Mouse (Mus musculus) right cerebral cortex, adult 18-20 months (tissue): ENCODE results near the gene Nhlrc3.
A peak's percentile ranks its signal among the peaks of the same experiment; 100 is the strongest.

Source experiments
- DNase-seq: peaks from one replicate; pipeline ENCODE4 v3.0.0; 2022; ENCODE audit warnings: mixed read lengths

Nhlrc3 gene

DNA sequence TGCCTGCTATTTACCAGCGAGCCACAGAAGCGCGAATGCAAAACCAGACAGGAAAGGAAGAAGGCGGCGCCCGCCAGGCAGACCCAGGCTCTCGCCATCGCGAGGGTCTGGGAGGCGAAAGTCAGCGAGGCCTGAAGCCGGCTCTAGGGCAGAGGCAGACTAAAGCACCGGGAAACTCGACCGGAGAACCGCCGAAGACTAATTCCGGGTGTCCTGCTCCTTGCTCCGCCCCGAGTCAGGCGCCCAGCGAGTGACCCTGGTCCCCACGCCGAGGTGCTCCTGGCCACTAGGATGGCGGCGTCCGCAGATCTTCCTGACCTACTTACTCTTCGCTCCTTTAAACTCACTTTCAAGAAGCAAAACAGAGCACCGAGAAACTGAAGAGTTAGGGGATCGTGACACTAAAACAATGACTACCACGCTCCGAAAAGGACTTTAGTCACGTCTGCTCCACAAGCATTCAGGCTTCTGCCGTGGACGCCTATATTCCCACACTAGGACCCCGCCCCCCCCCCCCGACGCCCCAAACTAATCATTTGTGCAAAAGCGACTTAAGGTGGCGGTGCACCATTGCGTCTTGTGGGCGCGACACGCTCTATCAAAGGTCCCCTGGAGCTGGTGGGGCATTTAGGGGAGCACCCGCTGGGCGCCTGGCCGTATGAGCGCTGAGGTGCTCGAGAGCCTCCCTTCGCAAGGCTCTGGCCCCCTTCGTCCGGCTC, at the start of gene Nhlrc3, which contains the start of gene Proser1:
Nhlrc3 (minus strand) TSS at position 287 of the 719 bp plus-strand sequence.
Proser1 (plus strand) TSS at position 621 of the 719 bp plus-strand sequence.
- DNase-seq: peak; percentile 95

DNA sequence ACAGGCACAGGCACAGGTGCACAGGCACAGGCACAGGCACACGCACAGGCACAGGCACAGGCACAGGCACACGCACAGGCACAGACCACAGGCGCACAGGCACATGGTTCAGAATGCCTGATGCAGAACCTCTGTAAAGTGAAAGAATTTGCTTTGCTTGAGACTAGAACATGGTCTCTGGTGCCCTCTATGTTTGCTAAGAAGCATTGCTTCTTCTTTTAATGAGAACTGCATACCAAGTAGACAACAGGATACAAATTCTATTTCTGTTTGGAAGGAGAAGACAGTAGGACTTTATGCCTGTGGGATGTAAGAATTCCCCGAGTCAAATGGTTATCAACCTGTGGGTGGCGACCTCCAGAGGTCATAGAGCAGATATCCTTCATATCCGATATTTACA, 39.3 kb upstream of the Nhlrc3 start:
- no peak for DNase-seq

DNA sequence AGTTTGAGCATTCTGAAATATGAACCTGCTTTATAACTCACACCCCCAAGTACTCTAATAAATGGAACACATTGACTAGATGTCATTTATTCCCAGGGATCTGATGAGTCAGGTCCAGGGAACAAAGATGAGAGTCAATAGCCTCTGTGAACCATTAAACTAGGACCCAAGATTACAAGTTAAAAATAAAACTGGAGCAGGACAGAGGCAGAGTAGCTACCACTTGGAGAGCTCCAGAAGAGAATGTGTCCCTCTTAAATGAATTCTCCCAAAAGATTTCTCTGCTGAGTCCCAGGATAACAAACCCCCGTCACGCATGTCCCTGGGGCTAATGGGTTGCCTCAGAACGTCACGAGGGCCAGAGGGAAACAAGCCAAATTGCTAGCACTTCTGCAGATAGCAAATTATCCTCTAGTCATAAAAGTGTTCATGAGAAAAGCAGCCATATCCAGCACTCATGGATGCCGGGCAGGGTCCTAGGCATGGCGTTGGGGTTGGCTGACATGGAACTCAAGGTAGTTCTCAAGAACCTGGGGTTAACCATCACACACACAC, 35.3 kb upstream of the Nhlrc3 start:
- no peak for DNase-seq

DNA sequence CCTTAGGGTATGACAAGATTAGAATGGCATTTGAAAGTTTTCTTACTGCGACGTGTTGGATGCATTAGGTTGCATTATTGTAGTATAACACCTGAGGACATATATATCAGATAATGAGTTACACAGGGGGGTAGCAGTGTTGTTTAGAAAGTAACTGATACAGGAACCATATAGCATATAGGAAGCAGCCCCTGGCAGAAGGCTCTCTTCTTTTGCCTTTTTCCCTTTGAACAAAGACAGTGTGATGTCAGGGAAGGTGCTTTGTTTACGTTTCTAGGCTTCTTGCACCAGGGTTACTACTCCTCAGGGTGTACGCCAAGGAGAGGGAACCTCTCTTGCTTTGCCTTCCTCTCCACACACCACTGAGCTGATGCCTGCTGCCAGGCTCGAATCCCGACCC, 25.2 kb upstream of the Nhlrc3 start, which contains the start of gene Stoml3:
Stoml3 (plus strand) TSS at position 301 of the 400 bp plus-strand sequence.
- no peak for DNase-seq

DNA sequence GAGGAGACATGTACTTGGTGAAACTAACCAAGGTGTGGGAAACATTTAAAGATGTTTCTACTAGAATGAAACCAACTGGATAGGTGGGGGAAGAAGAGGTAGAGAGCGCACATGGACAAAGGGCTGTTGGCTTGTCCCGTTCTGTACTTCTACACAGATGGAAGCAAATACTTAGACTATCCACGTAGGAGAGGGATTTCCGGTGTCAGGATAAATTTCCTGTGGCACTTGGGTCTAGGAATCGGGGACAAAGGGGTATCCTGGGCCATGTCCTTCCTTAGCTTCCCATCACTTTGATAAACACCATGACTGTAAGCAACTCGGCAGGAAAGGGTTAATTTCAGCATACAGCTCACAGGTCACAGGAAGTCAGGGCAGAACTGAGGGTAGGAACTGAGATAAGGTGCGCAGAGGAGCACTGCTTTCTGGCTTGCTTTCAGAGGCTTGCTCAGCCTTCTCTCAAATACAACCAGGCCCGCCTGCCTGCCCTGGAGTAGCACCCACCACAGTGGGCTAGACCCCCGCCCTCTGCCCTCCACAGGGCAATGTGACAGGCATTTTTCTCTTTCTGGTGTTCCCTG, 24.0 kb upstream of the Nhlrc3 start:
- no peak for DNase-seq

DNA sequence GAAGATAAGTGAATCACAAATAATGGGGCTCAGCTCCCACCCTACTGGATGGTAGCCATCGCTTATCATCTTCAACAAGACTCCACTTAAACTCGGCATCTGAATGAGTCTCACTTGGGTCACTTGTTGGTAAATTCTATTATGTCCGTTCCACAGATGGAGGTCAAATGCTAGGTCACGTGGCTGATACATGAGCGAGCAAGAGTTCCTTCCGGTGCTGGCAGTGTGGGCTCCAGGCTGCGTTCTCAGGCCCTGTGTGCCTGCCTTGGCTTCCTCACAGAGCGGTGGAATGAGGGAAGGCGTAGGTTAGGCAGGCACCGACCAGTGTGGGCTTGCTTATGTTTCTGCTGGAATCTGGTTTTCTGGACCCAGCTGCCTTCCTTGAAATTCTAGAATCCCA, 23.4 kb upstream of the Nhlrc3 start:
- DNase-seq: no peak

DNA sequence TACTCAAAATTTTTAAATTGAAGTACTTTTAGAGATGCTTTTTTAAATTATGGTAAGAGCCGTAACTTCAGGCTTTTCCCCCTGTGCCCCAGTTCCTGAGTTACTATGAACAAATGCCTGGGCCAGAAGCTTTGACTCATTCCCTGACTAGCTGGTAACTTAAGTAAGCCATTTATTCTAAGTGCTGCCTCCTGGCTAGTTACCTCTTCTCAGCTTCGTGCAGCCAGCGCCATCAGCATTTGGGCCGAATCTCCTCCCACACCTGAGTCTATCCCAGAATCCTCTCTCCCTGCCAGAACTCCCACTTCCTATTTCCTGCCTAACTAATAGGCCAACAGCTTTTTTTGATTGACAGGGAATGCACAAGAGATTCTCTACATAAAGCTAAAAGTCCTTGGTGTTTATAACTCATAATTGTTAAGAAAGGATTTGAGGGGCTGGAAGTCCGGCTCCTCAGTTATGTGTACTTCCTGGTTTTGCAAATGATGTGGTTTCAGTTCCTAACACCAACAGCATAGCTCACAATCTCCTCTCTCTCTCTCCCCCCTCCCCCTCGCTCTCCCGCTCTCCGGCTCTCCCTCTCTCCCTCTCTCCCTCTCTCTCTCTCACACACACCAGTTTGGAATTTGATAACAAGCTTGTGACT, 20.4 kb upstream of the Nhlrc3 start:
- DNase-seq: no peak

DNA sequence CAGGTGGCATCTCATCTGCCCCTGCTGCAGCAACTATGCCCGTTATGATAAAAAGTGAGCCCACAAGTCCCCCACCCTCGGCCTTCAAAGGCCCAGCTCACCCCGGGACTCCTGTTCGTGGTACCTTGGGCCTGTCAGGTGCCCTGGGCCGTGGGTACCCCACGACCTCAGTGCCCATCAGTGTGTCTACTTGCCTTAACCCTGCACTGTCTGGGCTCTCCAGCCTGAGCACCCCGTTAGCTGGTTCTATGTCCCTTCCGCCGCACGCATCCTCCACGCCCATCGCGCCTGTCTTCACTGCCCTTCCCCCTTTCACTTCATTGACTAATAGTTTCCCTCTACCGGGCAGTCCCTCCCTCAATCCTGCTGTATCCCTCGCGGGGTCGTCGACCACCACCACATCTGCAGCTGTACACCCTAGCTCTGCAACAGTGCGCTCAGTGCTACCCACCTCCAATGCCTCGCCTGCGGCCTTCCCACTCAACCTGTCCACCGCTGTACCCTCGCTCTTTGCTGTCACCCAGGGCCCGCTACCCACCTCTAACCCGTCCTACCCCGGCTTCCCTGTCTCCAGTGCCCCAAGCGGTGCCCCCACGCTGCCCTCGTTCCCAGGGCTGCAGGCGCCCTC, 15.4 kb upstream of the Nhlrc3 start:
- no peak for DNase-seq

DNA sequence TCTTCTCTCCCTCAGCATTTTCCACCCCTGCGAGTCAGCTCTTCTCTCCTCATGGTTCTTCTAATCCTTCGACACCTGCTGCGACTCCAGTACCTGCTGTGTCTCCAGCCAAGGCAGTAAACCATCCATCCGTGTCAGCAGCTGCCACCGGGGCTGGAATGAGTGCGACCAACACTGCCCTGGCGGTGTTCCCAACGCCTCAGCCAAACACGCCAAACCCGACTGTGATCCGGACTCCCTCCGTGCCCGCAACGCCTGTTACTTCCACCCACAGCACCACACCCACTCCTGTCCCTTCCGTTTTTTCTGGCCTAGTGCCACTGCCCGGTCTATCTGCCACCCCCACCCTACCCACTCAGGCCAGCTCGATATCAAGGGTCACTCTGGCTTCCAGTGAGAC, 14.3 kb upstream of the Nhlrc3 start:
- DNase-seq: no peak

DNA sequence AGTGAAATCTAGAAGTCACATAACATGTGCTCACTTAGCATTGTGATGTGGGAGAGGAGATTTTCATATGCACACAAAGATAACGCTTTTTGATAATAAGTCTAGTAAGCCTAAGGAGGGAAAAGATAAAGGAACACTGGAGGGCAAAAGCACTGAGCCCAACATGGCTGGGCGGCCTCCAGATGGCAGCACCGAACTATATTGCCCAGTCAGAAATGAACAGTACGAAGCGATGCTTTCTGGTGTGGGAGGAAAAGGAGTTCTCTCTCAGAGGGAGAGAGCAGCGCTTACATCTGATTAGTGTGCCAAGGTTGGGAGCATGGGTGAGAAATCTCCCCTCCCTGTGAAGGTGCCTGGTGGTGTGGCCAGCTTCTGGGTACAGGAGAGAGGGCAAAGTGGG, 12.8 kb upstream of the Nhlrc3 start:
- DNase-seq: no peak

DNA sequence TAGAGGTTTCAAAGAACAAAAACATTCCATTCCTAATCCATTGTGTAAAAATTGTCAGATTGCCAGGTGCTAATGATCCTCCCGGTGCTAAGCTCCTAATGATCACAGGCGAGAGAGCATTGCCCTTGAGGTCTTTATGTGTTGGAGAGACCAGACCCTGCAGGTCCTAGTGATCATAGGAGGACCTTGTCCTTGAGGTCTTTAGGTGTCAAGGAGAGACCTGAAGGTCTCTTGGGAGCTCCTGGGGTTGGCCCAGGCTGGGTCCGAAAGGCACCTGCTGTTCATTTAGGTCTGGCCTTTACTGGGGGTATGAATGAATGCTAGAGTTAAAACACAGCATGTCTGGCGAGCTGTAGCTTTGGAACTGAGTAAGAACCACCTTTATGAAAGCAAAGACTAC, 11.0 kb upstream of the Nhlrc3 start:
- no peak for DNase-seq

DNA sequence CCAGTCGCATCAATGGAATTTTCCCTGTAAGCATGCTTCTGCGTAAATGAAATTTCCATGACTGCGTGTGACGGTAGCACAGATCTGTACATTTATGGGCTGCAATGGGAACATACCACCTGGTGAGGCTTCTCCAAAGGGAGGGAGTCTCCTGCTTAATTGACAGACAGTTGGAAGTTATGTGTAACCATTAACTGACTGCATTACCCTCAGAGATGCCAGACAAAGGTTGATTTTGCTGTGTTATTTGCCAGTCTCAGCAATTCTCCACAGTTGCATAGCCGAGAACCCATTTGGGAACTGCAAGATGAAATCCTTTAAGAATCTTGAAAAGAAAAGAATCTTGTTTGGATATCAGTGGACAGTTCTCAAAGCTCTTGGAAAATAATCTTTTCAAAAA, 8.9 kb upstream of the Nhlrc3 start:
- no peak for DNase-seq

DNA sequence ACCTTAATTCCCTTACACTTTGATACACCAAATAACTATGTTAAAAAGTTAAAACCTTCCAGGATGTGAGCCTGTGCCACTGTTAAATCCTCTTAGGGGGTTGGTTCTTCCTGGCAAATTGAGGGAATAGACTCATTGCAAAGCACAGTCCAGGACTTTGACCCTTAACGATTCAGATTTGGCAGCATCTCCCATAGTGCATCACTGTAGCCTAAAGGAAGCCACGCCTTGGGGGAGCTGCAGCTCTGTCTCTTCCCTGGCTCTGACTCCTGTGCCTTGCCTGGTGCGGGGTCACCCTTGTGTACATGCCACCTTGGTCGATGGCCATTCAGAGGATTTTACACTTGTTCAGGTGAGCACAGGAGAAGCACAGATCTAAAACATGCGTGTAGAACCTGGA, 6.5 kb upstream of the Nhlrc3 start:
- DNase-seq: no peak

DNA sequence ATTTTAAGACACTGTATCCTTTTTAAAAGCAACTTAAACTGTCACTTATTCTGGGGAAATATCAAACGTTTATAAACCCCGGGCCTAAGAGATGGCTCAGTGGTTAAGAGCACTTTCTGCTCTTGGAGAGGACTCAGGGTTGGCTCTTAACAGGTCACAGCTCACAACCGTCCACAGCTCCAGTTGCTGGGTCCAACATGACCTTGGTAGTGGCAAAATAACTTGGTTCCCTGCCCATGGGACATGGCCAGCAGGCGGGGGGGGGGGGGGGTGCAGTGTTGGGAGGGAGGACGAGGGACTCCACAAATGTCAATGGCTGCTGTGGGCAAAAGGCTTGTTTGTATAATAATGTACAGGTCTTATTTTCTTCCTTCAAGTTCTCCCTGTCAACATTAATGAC, 4.2 kb upstream of the Nhlrc3 start:
- DNase-seq: no peak

DNA sequence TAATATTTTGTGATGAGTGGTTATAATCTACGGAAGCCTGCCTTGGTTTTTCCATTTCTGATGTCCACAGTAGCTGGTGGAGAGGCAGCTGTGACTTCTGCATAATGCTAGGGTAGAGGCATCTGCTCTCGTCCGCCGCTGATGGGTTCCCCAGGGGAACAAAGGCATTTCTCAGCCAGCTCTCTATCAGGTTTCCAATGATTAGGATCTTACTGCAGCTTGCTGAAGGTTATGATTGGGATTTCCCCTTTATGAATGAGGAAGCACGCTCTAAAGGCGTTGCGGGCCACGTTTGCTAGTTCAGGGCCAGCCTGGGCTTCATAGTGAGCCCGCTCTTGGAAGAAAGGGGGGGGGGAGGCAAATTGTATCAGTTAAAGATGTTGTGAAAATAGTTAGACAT, 3.3 kb upstream of the Nhlrc3 start:
- DNase-seq: no peak

DNA sequence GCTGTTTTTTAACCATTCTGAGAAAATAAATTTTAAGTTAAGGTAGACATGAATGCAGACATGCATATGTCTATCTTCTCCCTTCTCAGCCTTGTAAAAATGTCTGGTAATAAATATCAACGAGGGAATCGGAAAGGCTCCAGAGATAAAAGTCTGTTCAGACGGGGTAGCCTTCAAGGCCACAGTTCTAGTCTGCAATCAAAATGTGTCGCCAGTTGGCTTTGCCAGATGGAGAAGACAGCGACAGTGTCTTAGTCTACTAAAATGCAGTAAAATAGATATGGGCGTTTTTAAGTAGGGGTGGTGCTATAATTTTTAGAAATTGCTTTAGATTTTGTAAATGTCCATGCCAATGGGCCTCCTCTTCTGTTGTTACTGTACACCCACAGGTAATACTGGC, 2.2 kb upstream of the Nhlrc3 start:
- no peak for DNase-seq

DNA sequence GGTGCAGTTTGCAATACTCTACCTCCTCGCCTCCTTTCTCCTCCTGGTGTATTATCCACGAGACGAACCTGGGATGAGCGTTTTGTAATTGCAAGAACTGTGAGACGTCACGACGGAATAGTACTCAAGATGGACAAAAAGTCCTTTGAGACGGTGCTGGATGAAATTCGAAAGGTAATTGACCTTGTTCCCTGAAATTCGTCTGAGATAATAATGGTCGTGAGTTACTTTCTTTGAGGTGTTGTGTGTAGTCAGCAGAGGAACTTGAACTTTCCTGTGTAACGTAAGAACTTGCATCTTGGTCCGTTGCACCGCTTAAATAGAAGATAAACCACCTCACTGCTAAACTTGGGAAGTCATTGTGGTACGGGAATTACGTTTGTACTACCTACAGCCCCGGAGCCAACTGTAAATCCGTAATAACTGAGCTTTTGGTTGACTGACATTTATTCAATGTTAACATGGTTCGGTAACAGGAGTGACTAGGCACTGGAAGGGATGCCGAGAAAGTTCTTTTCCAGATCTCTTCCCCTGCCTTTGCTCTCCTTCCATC, 1.1 kb upstream of the Nhlrc3 start:
- no peak for DNase-seq

DNA sequence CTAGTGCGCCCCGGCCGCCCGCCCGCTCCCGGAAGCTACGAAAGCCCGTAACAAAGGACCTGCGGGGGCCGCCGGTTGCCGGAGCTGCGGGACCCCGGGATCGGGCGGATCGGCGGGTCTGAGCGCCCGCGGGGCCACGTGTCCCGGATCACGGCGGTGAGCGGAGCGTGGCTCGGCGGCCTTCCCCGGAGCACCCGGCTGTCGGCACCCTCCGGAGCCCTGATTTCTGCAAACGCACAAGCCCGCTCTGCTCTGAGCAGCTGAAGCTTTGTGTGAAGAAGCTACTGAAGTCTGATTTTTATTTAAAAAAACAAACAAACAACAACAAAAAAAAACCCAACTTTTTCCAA, 608 bp upstream of the Nhlrc3 start:
- no peak for DNase-seq

DNA sequence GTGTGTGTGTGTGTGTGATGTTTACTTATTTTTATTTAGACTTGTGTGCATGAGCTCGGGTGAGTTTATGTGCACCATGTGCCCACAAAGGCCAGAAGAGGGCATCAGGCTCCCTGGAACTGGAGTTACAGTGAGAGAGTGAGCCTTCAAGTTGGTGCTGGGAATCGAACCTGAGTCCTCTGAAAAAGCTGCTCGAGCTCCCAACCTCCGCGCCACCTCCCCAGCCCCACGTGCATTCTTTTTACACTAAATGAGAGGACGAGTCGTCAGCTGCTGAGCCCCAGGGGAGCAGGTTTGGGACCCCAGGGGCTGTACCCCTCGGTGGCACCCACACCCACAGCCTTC, 459 bp downstream of the Nhlrc3 start:
- peak; percentile 20 for DNase-seq

DNA sequence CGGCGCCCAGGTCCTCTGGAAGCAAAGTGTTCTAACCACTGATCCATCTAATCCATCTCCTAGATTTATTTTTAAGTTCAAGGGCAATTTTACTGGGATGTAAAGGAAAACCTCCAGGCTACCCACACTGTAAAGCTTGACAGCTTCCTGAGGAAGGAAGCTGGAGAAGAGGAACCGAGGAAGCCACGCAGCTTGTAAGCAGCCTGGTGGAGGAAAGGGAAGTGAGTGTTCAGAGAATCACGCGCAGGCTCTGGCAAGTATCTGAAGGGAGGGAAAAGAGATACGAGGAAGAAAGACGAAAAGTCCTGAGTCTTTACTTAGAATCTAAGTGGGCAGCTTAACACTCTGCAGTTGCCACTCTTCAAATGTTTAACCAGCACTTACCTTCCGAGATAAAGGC, 3.0 kb downstream of the Nhlrc3 start:
- no peak for DNase-seq

DNA sequence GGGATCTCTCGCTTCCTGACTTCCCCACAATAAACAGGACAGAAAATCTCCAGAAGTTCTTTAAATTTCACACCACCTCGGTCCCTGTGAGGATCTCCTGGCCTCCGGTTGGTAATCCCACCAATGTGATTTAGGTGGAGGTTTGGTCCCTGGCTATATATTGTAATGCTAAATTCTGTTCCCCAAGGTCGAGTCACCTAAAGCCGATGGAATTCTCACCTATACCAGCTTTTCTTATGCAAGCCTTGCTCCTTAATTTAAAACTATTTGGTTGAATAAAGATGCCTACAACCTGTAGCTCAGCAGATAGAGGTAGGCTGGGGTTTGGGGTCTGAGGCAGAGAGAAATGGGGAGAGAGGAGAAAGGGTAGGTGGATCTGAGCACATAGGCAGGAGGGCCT, 5.4 kb downstream of the Nhlrc3 start:
- DNase-seq: no peak

DNA sequence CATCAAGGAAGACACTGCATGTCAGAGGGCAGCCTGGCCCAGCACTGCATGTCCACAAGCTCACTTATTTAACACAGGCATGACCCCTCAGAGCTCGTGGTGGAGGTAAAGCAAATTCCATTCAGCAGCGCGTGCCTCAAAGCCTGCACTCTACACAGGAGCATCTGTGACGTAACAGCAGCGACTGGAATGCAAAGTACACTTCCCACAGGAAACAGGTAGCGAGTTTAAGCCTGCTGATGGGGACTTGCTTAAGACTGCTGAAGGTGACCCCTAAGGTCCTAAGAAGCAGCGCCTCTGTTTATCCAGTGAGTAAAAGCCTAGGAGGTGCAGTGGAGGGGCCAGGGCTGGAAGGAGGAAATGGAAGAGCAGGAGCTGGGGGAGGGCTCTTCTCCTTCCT, 8.1 kb downstream of the Nhlrc3 start:
- DNase-seq: no peak

DNA sequence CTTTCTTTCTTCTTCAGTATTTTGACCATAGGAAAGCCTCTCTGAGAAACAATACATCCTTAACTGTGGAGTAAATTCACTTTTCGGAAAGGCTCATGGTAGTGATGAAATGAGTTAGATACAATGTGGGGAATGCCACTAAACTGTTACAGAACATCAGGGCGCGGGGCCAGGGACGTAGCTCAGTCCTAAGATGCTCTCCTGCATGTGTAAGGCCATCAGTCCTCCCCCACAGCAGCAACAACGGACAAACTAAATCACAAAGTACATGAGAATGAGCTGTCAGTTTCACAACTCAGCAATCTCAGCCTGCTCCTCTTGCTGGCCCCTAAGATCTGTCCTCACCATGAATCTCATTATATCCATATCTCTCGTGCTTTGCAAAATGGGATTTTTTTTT, 8.6 kb downstream of the Nhlrc3 start:
- DNase-seq: no peak

DNA sequence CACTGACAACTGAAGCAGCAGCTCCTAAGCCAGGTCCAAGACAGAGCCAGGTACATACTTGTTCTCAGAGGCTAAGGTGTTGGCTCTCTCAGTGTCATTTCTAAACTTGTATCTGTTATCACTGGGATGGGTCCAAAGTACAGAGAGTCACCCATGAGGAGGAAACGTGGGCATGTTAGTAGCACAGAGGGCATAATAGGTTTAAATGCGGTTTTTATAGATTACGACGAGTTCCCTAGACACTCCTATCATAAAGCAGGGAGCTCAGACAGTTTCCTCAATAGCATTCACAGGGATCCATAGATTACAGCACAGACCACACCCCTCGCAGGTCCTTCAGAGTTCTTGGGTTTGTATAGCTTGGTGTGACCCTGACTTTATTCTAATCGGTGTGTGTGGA, 9.1 kb downstream of the Nhlrc3 start:
- no peak for DNase-seq
